Mouse (Mus musculus): ENCODE measurements around the gene Zfp276.
"Not testable (repeated sequence)": the region's sequence is repeated elsewhere in the genome, so short reads cannot be mapped to it uniquely, and the experiment has no call there.

Zfp276 gene

DNA sequence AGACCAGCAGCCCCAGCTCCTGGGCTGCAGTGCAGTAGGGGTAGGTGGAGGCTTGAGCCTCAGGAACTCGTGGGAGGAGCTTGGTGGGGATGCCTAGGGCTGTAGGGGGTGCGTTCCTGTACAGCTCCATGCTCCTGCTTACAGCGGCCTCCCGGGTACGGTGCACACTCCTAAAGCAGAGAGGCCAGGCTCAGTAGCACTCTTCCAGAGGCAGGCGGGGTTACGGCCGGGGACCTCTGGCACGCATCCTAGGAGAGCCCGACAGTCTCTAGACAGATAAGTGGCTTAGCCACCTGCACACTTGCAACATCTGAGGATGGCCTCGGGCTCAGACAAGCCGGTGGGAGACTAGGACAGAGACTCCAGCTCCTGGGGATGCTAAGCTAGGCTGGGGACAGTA, 8.5 kb upstream of the Zfp276 start:
- DNase-seq (ENCODE audit: low spot score), result no peak

DNA sequence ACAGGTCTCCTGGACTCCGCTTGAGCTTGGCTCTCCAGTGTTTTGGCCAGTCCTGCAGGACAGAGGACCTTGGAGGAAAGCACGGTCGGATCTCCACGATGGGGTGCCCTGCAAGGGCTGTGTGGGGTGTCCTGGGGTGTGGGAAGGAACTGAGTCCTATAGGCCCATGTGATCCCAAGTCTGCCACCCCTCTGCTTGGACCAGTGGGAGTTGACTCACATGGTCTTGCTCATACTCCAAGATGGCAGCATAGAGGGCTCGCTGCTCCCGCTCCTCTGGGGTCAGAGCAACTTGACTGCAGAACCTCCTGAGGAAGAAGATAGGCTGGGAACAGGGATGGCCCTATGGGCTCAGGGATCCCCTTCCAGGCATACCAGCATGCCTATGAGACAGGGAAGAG, 6.2 kb upstream of the Zfp276 start:
- no peak for DNase-seq (ENCODE audit: low spot score)

GRCm38 (mm10) chr8:123248596-123248995, 5.4 kb upstream of the Zfp276 start:
- no peak for DNase-seq (ENCODE audit: low spot score)

GRCm38 (mm10) chr8:123250940-123251339, 3.1 kb upstream of the Zfp276 start:
- DNase-seq (ENCODE audit: low spot score), result no peak

DNA sequence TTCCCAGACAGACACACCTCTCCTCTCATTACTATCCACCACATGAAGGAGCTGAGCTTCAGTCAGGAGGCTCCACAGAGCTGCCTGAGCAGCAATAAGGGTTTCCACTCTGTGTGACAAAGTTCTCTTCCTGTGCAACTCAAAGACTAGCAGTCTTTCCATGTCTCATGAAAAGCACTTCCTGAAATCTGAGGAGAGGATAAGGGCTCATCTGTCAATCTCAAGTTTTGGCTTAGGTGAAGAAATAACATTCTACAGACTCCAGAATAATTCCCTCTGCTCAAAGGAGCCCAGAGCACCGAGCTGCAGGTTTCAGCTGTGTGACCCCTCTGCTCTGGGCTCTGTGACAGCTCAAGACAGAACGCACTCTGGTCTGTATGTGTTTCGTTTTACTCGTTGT, 1.1 kb upstream of the Zfp276 start:
- no peak for DNase-seq (ENCODE audit: low spot score)

- peak; percentile 14 for DNase-seq (ENCODE audit: low spot score)
These were observed 420 bp upstream of the Zfp276 start for GRCm38 (mm10) chr8:123253451-123254098.

GRCm38 (mm10) chr8:123255170-123255569, 1.2 kb downstream of the Zfp276 start:
- no peak for DNase-seq (ENCODE audit: low spot score)

GRCm38 (mm10) chr8:123257114-123257513, 3.1 kb downstream of the Zfp276 start:
- DNase-seq (ENCODE audit: low spot score), result no peak

DNA sequence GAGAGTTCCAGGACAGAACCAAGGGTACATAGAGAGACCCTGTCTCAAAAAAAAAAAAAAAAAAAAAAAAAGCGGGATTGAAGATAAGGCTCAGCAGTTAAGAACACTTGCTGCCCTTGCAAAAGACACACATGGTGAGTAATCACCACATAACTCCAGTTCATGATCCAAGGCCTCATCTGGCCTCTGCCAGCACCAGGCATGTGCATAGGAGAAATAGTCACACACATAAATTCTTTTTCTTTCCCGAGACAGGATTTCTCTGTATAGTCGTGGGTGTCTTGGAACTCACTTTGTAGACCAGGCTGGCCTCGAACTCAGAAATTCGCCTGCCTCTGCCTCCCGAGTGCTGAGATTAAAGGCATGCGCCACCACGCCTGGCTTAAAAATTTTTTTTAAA, 3.6 kb downstream of the Zfp276 start:
- not testable (repeated sequence) for DNase-seq (ENCODE audit: low spot score)

DNA sequence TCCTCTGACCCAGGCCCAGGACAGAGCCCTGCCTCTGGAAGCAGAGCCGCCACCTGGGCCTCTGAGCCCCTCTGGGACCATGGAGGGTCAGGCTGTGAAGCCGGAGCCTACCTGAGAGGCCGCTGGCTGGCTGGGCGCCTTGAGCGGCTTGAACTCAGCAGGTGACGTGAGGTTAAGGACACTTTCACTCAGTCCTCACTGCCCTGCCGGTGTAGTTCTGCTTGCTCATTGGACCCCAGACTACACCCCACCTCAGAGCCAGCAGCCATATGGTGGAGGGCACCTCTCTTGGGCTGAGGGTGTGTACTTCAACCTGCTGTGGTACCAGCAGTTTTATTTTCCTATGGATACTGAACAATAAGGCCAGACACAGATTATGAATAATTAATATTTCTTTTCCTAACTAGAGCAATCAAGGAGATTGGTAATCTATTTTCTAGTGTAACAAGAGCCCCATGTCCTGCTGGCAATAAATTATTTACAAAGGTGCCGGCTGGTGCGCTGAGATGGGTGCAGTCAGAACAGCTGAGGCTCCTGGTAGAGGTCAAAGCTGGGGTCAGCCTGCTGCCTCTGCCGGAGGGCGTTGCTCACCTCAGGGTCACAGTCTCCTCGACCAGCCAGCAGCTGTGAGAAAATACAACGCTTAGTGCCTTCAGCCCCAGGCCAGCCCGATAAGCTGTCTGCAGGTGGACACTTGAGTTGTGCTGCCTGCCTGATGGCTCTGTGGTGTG, 14.1 kb downstream of the Zfp276 start:
- DNase-seq (ENCODE audit: low spot score), result no peak

DNA sequence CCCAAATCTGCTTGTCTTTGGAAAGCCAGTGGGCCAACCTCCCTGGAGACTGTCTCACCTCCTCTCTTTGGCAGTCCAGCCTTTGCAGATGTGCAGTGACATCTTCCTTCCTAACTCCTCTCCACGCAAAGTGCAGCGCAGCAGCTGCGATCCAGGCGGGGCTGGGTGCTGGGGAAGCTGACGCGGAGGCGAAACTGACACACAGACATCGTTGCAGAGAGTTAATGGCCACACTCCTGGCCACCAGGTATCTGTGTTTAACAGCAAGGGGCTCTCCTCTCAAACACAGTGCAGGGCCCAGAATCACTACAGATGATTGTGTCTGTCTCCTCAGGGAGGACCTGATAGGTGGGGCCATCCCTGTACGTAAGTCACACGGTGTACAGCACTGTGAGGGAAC, 17.2 kb downstream of the Zfp276 start:
- no peak for DNase-seq (ENCODE audit: low spot score)

GRCm38 (mm10) chr8:123271901-123272300, 17.9 kb downstream of the Zfp276 start:
- DNase-seq (ENCODE audit: low spot score), result no peak

- no peak for DNase-seq (ENCODE audit: low spot score)
These were observed 20.5 kb downstream of the Zfp276 start for GRCm38 (mm10) chr8:123274447-123274846.

DNA sequence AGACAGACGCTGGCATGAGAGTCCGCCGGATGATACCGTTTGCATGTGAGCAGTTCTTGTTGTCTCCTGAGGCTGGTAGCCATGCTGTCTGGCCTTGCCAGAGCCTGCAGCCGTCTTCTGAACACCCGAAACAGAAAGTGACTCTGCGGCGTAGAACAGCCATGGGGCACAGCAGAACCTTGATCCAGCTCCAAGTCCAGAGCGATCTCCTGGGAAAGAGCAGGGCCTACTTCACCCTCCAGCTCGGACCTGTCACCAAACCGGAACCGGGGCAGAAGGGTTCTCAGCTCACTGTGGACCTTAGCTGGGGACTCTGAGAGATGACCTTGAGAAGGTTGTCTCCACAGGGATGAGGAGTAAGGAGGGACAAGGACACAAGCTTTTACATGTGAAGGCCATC, 21.1 kb downstream of the Zfp276 start:
- DNase-seq (ENCODE audit: low spot score), result no peak

GRCm38 (mm10) chr8:123278445-123278844, 24.4 kb downstream of the Zfp276 start:
- DNase-seq (ENCODE audit: low spot score), result no peak

GRCm38 (mm10) chr8:123279828-123280227, 25.8 kb downstream of the Zfp276 start:
- no peak for DNase-seq (ENCODE audit: low spot score)

GRCm38 (mm10) chr8:123280302-123281094, 26.5 kb downstream of the Zfp276 start:
- no peak for DNase-seq (ENCODE audit: low spot score)

DNA sequence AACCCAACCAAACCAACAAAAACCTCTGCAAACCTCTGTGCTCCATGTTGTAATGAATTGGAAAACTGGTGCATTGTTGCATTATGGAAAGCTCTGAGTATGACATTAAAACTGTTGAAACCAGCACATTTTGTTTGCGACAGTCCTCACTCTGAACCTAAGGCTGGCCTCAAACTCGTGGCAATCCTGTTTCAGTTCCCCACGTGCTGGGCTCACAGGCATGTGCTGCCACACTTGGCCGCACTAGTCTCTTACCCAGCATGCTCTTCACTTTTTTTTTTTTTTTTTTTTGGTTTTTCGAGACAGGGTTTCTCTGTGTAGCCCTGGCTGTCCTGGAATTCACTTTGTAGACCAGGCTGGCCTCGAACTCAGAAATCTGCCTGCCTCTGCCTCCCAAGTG, 29.0 kb downstream of the Zfp276 start:
- not testable (repeated sequence) for DNase-seq (ENCODE audit: low spot score)

DNA sequence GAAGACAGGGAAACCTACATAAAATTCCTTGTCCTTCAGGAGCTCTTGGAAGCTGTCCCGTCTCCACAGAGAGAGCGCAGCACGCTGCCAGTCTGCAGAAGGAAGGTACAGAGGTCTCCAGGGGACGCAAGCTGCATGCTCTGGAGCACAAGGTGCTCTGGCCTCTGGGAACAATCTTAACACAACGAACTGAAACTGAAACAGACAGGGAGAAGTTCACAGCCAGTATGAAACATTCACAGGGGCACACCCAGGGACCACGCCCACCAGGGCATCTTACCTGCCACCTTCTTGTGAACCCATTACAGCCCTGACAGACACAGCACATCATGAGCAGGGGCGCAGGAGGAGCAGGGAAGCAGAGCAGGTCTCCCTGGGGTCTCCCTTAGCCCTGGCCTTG, 30.0 kb downstream of the Zfp276 start:
- no peak for DNase-seq (ENCODE audit: low spot score)

- DNase-seq (ENCODE audit: low spot score), result no peak
These were observed 30.5 kb downstream of the Zfp276 start for GRCm38 (mm10) chr8:123284493-123284892.

- no peak for DNase-seq (ENCODE audit: low spot score)
These were observed 33.4 kb downstream of the Zfp276 start for GRCm38 (mm10) chr8:123287362-123287761.

DNA sequence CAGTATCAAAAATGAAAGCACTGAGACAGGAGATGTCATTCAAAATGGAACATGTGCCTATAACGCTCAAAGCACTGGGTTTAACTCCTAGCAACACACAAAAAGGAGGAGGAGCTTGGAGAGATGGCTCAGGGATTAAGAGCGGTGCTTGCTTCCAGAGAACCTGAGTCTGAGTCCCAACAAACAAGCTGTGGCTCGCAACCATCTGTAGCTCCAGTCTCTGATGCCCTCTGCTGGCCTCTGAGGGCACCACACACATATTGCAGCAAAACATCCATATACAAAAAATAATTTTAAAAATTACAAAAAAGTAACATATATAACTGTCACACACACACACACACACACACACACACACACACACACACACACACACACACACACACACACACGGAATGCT, 36.2 kb downstream of the Zfp276 start:
- DNase-seq (ENCODE audit: low spot score), result peak; percentile 25

DNA sequence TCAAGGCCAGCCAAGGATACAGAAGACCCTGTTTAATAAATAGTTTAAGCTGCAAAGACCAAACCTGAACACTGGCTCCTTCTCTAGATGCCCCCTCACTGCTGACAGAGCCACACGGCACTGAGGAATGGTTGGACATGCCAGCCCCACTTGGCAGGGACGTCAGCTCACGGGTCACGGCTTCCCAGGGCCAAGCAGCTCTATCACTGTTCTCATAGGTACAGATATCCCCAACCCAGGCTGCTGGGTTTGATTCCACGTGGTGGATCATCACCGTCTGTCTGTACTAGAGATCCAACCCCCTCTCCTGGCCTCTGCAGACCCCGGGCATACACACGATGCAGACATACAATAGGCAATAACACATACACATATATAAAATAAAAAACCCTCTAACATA, 36.7 kb downstream of the Zfp276 start:
- no peak for DNase-seq (ENCODE audit: low spot score)

Measured in ovary, postnatal 14 days (tissue).